Mouse (Mus musculus) liver, embryonic 14.5 days (tissue): ENCODE results near the gene Irx6. TPM values are rescaled to one million over a fixed set of nuclear protein-coding genes. Genes with fewer than 3 reads are reported as not detected.

Source experiments
- ATAC-seq: fragments of 200-750 bp; cut with Nextera tagmentation; 2 replicates; pipeline ENCODE4 v1.8.0; 2017; ENCODE audit warnings: moderate number of reproducible peaks, mild to moderate bottlenecking, moderate library complexity; ENCODE audit not compliant: insufficient read depth
- DNase-seq, 3 experiments: peaks; one replicate each; pipeline ENCODE4 v3.0.0-alpha.2; 2012 to 2013; ENCODE audit warnings: low read depth in 3 of 3, low spot score in 3 of 3
- H3K27ac ChIP-seq: fragments of 300-500 bp; sonication (generic); 2 replicates; pipeline ENCODE4 v1.5.1; 2014; ENCODE audit warnings: moderate library complexity, mild to moderate bottlenecking, control low read depth, inconsistent platforms
- H3K27me3 ChIP-seq: fragments of 300-500 bp; sonication (generic); 2 replicates; pipeline ENCODE4 v1.6.1; 2014; ENCODE audit warnings: mild to moderate bottlenecking, low read length, moderate library complexity; ENCODE audit not compliant: control insufficient read depth, insufficient read depth
- H3K36me3 ChIP-seq: fragments of 300-500 bp; sonication (generic); replicated peaks from 2 replicates; pipeline ENCODE4 v1.6.1; 2014; ENCODE audit warnings: low read depth; ENCODE audit not compliant: control insufficient read depth, insufficient read depth
- H3K4me1 ChIP-seq, 2 experiments: fragments of 200-500 bp in 1 of 2; fragments of 300-500 bp in 1 of 2; sonication (generic) in 1 of 2; replicated peaks; 2 replicates each; pipeline ENCODE4 v1.6.1; 2012 to 2014; ENCODE audit warnings: antibody characterized with exemption in 1 of 2, inconsistent platforms in 1 of 2, low read length in 1 of 2; ENCODE audit not compliant: control insufficient read depth in 2 of 2, insufficient read depth in 2 of 2
- H3K4me2 ChIP-seq: fragments of 300-500 bp; sonication (generic); 2 replicates; pipeline ENCODE4 v1.6.1; 2014; ENCODE audit warnings: low read depth, mild to moderate bottlenecking, control low read depth, moderate library complexity
- H3K4me3 ChIP-seq, 2 experiments: fragments of 200-500 bp in 1 of 2; fragments of 300-500 bp in 1 of 2; sonication (generic) in 1 of 2; 2 replicates each; pipeline ENCODE4 v1.5.1; 2012 to 2014; ENCODE audit warnings: low read depth in 2 of 2, low read length in 2 of 2, mild to moderate bottlenecking in 2 of 2, control low read depth in 1 of 2, inconsistent platforms in 1 of 2, moderate library complexity in 1 of 2; ENCODE audit not compliant: insufficient read depth in 1 of 2
- H3K9ac ChIP-seq: fragments of 300-500 bp; sonication (generic); replicated peaks from 2 replicates; pipeline ENCODE4 v1.6.1; 2014; ENCODE audit warnings: mild to moderate bottlenecking, control low read depth, moderate library complexity
- H3K9me3 ChIP-seq: fragments of 300-500 bp; sonication (generic); 2 replicates; pipeline ENCODE4 v1.6.1; 2016; ENCODE audit warnings: low read length, mixed read lengths; ENCODE audit not compliant: control insufficient read depth
- CTCF ChIP-seq: IDR thresholded peaks from 2 replicates; pipeline ENCODE4 v1.5.1; 2016; ENCODE audit warnings: antibody characterized with exemption, low read depth, control low read depth
- EP300 ChIP-seq: IDR thresholded peaks from 2 replicates; pipeline ENCODE4 v1.6.1; 2016; ENCODE audit warnings: antibody characterized with exemption, low read depth
- WGBS: fragments of 180-500 bp; shearing (Covaris S2); extraction: QIAGEN DNeasy Blood & Tissue Kit; methylation state at CpG from one replicate; pipeline ENCODE4 v1.1.7; 2014; ENCODE audit not compliant: insufficient replicate concordance; 5-methylcytosine and 5-hydroxymethylcytosine counted together
- polyA plus RNA-seq, 2 experiments: library from polyadenylated mRNA; depleted of rRNA in 1 of 2; stranded (reverse) in 1 of 2; unstranded in 1 of 2; fragments of >200 nt; fragmentation: Nextera tagmentation in 1 of 2; extraction: Ambion mirVana in 1 of 2; gene quantifications; 2 replicates each; pipeline versions ENCODE4 v1.2.1 to v1.2.3; 2012 to 2014

Irx6 gene
- polyA plus RNA-seq, 2 experiments, result 0.02 TPM; not detected in 1

DNA sequence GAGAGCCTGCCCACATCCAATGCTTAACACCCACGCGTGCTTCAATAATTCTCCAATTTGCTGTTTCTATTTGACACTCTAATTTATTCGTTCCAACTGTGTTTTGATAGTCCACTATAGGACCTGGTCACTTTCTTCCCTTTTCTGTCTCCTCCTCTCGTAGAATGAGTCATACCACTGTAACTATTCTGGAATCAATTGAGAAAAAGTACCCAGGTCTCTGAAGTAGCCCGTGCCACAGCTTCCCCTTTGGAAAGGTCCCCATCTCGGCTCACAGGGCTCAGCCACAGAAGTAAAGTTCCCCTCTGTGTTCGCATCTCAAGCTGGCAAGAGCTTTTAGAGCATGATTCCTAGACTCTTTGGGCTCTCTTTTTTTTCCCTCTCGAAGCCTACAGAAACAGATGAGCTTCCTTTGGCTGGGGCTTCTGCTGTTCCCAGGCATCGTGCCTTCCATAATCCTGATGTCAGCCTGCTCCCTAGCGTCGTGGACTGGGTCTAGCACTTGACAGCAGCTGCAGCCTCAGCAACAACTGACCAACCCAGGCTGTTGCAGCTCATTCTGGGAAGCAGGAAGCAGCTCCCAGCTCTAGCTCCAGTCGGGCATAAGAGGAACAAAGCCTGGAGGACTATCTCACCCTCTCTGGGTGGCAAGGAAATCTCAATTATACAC lies 47.3 kb downstream of the Irx6 start:
- ATAC-seq, result no peak
- Histone ChIP-seq H3K27ac (no peak overlapping the region), H3K27me3 (no peaks in the 10 kb centered on the region), H3K9me3 (no peaks in the 10 kb centered on the region), H3K9ac (no peak overlapping the region), H3K4me1 (no peaks in the 10 kb centered on the region), H3K4me3 (no peak overlapping the region), H3K36me3 (no peaks in the 10 kb centered on the region), H3K4me2 (no peak overlapping the region)
- WGBS, result 24% methylated on average over 12 of the region's 12 CpGs
- peak; percentile 31; the same call in 1 of the 2 replicates for TF ChIP-seq CTCF
- no peak for TF ChIP-seq EP300
- no peak for DNase-seq

GRCm38 (mm10) chr8:92721936-92722321 lies 47.8 kb downstream of the Irx6 start:
- no peak for DNase-seq
- Histone ChIP-seq H3K4me1 (no peaks in the 10 kb centered on the region), H3K36me3 (no peaks in the 10 kb centered on the region), H3K4me3 (no peak overlapping the region), H3K9ac (no peak overlapping the region), H3K27me3 (no peaks in the 10 kb centered on the region), H3K9me3 (no peaks in the 10 kb centered on the region), H3K27ac (no peak overlapping the region), H3K4me2 (no peak overlapping the region)
- TF ChIP-seq EP300 (no peak), CTCF (no peak)
- 68% methylated on average over 8 of the region's 8 CpGs for WGBS
- ATAC-seq, result no peak

- TF ChIP-seq CTCF (no peak), EP300 (no peak)
- 63% methylated on average over 6 of the region's 6 CpGs for WGBS
- DNase-seq, result no peak
Measured at GRCm38 (mm10) chr8:92723320-92723719, 49.2 kb downstream of the Irx6 start.

GRCm38 (mm10) chr8:92723947-92724346 lies 49.9 kb downstream of the Irx6 start:
- no peak overlapping the region for H3K27ac ChIP-seq
- no peak overlapping the region for H3K9ac ChIP-seq
- H3K27me3 ChIP-seq, result no peaks in the 10 kb centered on the region
- H3K36me3 ChIP-seq, result no peaks in the 10 kb centered on the region
- no peak overlapping the region for H3K4me2 ChIP-seq
- H3K9me3 ChIP-seq, result no peaks in the 10 kb centered on the region
- 34% methylated on average over 7 of the region's 7 CpGs for WGBS
- no peaks in the 10 kb centered on the region for H3K4me1 ChIP-seq
- H3K4me3 ChIP-seq, result no peak overlapping the region
- ATAC-seq (no peak), DNase-seq (no peak)
- TF ChIP-seq CTCF (no peak), EP300 (no peak)

More at GRCm38 (mm10) chr8:92723320-92723719, 49.2 kb downstream of the Irx6 start:
- Histone ChIP-seq H3K36me3 (no peaks in the 10 kb centered on the region), H3K9ac (no peak overlapping the region), H3K27ac (no peak overlapping the region), H3K4me2 (no peak overlapping the region), H3K4me3 (no peak overlapping the region), H3K9me3 (no peaks in the 10 kb centered on the region), H3K4me1 (no peaks in the 10 kb centered on the region), H3K27me3 (no peaks in the 10 kb centered on the region)
- ATAC-seq, result no peak

- 50% methylated on average over 8 of the region's 8 CpGs for WGBS
- TF ChIP-seq CTCF (no peak), EP300 (no peak)
- Histone ChIP-seq H3K9ac (no peak overlapping the region), H3K27ac (no peak overlapping the region), H3K27me3 (no peaks in the 10 kb centered on the region), H3K36me3 (no peaks in the 10 kb centered on the region), H3K9me3 (no peaks in the 10 kb centered on the region), H3K4me3 (no peak overlapping the region), H3K4me1 (no peaks in the 10 kb centered on the region), H3K4me2 (no peak overlapping the region)
- DNase-seq, result no peak
- no peak for ATAC-seq
Measured at GRCm38 (mm10) chr8:92724359-92724758, 50.3 kb downstream of the Irx6 start.

Other genes with a start within 250 kb of the Irx6 start
- 4.2 and 5.4 TPM in 2 replicates for gene Mmp2, start 153.0 kb downstream of the Irx6 start, polyA plus RNA-seq (2012; rRNA removed)
- 8.1 and 8.8 TPM in 2 replicates for gene Mmp2, start 153.0 kb downstream of the Irx6 start, polyA plus RNA-seq (2014; fragmentation: Nextera tagmentation; extraction: Ambion mirVana)
- 1.00 and 1.7 TPM in 2 replicates for gene Lpcat2, start 181.1 kb downstream of the Irx6 start, polyA plus RNA-seq (2012; rRNA removed)
- 3.3 and 3.6 TPM in 2 replicates for gene Lpcat2, start 181.1 kb downstream of the Irx6 start, polyA plus RNA-seq (2014; fragmentation: Nextera tagmentation; extraction: Ambion mirVana)
- 0.11 TPM in 1 of 2 replicates, not detected in the other for gene Capns2, start 227.1 kb downstream of the Irx6 start, polyA plus RNA-seq (2012; rRNA removed)
- not detected in 2 replicates for gene Capns2, start 227.1 kb downstream of the Irx6 start, polyA plus RNA-seq (2014; fragmentation: Nextera tagmentation; extraction: Ambion mirVana)